Mouse (Mus musculus) thymus, postnatal 25 days (tissue): ENCODE measurements around the gene Gm7358.
"Not testable (repeated sequence)": the region's sequence is repeated elsewhere in the genome, so short reads cannot be mapped to it uniquely, and the experiment has no call there.

Source experiments
- DNase-seq: peaks from one replicate; pipeline ENCODE4 v3.0.0; 2022

Gene Gm7358

DNA sequence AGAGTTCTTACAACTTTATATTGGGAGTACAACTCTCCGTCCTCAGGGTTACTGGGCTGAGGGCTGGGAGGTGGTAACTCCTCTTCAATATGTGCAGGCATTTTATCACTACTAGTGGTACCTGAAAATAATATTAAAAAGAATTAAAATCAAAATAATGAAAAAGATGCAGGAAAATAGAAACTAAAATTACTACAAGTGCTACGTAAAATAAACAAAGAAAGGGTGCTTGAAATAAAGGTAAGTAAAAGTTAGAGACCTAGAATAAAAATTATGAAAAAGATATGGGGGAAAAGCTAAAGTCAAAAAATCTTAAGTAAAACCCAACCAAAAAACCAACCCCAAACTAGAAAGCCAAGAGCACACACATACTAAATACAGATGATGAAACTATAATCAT lies at the start of gene Gm7358:
Gene Gm7358, minus strand, starts transcription at position 101 of the 400 bp plus-strand sequence.
- not testable (repeated sequence) for DNase-seq

DNA sequence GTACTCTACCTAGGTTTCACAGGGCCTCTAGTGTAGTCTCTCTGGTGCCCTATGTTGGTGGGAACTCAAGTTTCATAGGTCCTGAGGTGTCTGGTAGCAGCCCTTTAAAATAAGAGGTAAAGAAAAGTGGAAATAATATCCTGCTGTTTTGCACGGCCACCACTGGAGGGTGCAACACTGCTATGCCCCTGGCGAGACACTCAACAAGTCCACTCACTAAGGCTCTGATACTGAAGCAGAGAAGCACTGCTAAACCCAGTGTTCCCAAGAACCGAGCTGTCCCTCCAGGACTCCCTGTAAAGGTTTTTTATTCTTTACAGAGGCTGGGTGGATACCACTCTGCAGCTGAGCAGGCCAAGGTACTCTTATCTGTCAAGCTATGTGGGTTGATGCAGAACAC lies 43.7 kb upstream of the Gm7358 start:
- DNase-seq: not testable (repeated sequence)

DNA sequence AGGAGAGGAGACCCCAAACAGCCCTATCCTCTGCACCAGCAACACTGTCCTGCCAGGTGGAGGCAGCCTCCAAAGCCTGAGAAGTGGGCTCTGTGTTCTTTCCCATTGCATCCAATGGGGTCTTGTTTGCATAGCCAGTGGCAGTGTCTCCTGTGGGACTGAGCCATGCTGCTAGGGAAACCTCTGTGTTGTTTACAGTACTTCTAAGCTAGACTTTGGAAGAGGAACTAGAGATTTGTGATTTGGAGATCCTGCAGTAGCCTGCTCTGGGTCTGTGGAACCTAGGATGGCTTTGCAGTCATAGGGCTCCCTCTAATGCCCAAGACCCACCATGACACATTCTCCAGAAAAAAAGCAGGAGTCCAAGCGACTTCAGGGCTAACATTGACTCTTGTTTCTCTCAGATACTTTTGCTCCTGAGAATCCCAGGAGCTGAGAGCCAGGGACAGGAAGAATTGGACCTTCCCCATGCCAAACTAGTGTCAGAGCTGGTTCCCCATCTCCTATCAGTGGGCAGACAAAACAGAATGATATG lies 42.2 kb upstream of the Gm7358 start:
- DNase-seq: not testable (repeated sequence)

DNA sequence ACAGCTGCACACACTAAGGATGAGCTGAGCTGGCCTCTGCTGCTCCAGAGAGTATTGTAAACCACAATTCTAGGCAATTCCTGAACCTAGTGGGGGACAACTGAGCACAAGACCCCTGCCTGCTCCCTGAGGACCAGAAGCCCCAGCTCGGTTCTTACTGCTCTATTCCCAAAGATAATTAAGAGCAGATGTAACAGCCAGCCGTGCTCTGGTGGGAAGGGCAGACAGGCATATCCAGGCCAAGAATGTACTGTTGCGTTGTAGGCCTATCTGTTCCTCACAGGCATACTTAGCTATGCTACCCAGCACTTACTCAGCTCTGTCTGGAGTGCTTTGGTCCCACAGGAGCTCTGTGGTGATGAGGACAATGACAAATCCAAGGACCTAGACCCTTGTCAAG lies 40.6 kb upstream of the Gm7358 start:
- DNase-seq: not testable (repeated sequence)

DNA sequence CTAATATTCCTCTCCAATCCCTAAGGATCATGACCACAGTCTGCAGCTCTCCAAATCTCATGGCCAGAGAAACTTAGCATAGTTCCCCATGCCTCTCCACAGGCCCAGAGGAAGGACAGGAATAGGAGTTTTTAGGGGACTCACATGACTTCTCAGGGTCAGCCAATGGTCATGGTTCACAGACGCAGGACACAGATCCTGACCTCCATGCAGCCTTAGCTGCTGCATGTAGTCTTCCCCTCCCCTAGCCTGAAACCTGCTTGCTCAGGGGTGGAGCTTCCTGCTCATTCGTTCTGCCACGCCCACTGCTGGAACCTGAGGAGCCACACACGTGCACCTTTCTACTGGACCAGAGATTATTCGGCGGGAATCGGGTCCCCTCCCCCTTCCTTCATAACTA lies 34.8 kb upstream of the Gm7358 start:
- DNase-seq: not testable (repeated sequence)

DNA sequence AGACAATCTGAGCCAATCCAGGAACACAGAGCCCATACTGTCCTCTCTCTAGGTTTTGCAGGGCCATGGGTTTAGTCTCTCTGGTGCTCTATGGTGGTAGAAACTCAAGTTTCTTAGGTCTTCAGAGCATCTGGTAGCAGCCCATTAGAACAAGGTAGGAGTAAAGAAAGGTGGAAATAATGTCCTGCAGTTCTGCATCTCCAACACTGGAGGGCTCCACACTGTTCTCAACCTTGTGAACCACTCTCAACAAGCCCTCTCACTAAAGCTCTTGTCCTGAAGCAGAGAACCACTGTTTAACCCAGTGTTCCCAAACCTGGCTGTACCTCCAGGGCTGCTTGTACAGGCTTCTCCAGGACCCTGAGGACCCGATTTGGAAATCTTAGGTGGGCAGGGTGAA lies 27.3 kb upstream of the Gm7358 start:
- DNase-seq: not testable (repeated sequence)

DNA sequence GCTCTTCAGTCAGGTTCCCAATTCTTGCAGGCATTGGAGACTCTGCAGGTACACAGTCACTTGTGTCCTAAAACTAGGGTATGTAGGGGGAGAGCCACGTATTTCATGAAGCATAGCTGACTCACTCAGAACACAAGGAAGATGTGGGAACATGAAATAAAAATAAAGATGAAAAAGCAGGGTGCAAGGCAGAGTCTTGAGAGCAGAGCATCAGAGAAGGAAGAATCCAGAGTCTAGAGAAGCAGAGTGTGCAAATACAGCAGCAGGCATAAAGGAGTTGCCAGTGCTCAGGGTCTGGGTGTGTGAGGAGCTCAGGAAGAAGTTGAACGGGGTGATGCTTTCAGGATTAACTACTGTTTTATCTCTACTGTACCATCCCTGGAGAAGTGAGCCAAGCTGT lies 17.5 kb downstream of the Gm7358 start:
- not testable (repeated sequence) for DNase-seq

DNA sequence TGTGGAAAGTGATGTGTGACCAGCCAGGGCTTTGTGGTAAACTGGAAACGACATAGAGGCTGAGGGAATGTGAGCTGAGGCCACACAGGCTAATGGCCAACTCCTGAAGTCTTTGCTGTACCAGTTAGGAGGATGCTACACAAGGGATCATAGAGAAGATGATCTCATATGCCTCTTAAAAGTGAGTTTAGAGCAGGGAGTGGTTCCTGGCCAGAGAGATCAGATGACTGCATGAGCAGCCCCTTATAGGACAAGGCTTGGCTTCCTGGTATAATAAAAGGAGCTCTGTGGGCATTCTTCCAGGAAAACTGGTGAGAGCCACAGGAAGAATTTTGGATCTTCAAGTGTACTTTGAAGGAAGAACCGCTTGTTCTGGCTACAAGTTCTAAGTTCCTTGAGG lies 22.3 kb downstream of the Gm7358 start:
- not testable (repeated sequence) for DNase-seq

DNA sequence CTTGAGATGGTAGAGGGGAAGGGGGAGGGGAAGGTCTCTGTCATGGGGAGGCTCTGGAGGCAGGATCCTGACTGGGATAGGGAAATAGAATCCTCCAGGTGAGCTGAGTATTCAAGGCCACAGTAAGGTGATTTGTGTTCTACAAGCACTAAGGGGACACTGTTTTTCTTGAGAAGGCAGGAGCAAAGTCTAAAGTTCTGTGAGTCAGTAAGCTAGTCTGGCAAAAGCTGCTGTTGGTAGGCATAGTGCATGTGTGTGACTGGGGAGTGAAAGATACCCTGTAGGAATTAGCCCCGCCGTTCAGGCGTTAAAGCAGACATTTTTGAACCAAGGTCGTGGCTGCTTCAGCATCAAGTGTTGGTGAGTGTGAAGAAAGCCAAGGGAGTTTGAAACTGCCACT lies 23.2 kb downstream of the Gm7358 start:
- DNase-seq: not testable (repeated sequence)
